Mouse (Mus musculus) lung, adult 2 months (tissue): ENCODE measurements around the gene Gm37240. TPM values are rescaled to one million over a fixed set of nuclear protein-coding genes. Genes with fewer than 3 reads are reported as not detected.

Experiments
- DNase-seq: peaks from one replicate; pipeline ENCODE4 v3.0.0; 2022
- H3K4me1 ChIP-seq: fragments of 200-500 bp; 2 replicates; pipeline ENCODE4 v1.6.1; 2011; ENCODE audit warnings: low read length; ENCODE audit not compliant: control insufficient read depth, insufficient read depth
- H3K4me3 ChIP-seq: fragments of 200-500 bp; replicated peaks from 2 replicates; pipeline ENCODE3; 2011; ENCODE audit warnings: low read depth, mild to moderate bottlenecking, control low read depth, low read length; ENCODE audit errors: extremely low read depth
- CTCF ChIP-seq: fragments of 200-500 bp; IDR thresholded peaks from 2 replicates; pipeline ENCODE4 v1.5.1; 2011; ENCODE audit warnings: mild to moderate bottlenecking, low read length, control low read depth; ENCODE audit not compliant: insufficient read depth
- POLR2A ChIP-seq: fragments of 200-500 bp; IDR thresholded peaks from 2 replicates; pipeline ENCODE4 v1.6.1; 2011; ENCODE audit warnings: low read depth, mild to moderate bottlenecking, control low read depth, low read length, borderline replicate concordance; ENCODE audit errors: extremely low read depth
- WGBS: fragments of 180-500 bp; shearing (Covaris S2); methylation state at CpG from one replicate; pipeline ENCODE4 v1.1.7; 2018; 5-methylcytosine and 5-hydroxymethylcytosine counted together
- polyA plus RNA-seq: library from polyadenylated mRNA; depleted of rRNA; stranded (reverse); fragments of >200 nt; gene quantifications from 2 replicates; pipeline ENCODE4 v1.2.3, GENCODE M21; 2012

Gm37240 gene
- polyA plus RNA-seq, 1 experiment = 16.9 TPM

GRCm38 (mm10) chr3:85813101-85814014 is 74.0 kb downstream of the Gm37240 start:
- Histone ChIP-seq H3K4me3 (no peak overlapping the region), H3K4me1 (peaks cover 4% of the 10 kb centered on the region; the same call in 1 of the 2 replicates)
- DNase-seq = no peak
- WGBS = 50% methylated on average over 4 of the region's 4 CpGs
- TF ChIP-seq CTCF (no peak), POLR2A (no peak)

DNA sequence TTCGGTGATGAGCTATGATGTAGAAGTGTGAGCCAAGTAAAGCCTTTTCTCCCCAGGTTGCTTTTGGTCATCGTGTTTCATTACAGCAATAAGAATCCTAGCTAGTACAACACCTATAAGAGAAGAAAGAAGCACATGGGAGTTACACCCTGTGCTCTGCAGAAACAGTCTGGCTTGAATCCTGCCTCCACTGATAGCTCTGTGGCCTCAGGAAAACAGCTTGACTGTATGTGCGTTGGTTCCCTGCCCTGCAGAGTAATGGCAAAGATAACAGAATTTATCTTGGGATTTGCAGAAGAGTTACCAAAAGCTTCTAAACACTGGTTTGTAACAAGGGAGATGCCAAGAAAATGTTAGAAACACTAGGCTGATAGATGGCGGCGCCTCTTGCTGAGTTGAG is 75.3 kb downstream of the Gm37240 start:
- Histone ChIP-seq H3K4me1 (peaks cover 4% of the 10 kb centered on the region; the same call in 1 of the 2 replicates), H3K4me3 (no peak overlapping the region)
- WGBS = 89% methylated on average over 5 of the region's 5 CpGs
- no peak for DNase-seq
- TF ChIP-seq POLR2A = no peak

DNA sequence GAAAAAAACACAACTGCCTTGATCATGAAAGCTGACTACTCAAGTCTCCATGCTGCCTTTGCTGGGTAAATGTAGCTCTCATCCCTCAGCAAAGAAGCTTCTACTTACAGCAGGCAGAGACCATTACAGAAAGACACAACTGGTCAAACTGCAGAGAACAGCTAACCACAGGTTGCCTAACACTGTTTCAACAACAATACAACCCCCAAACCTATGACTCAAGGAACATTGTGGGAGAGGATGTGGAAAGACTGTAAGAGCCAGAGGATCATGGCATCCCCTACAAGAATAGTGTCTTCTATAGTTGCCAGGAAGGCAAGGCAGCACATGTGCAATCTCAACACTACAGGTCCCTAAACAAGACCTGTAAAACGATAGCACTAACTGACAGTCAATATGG is 94.2 kb downstream of the Gm37240 start:
- 34% methylated on average over 1 of the region's 1 CpGs for WGBS
- TF ChIP-seq CTCF (no peak), POLR2A (no peak)
- DNase-seq = no peak
- H3K4me1 ChIP-seq = no peaks in the 10 kb centered on the region
- H3K4me3 ChIP-seq = no peak overlapping the region

DNA sequence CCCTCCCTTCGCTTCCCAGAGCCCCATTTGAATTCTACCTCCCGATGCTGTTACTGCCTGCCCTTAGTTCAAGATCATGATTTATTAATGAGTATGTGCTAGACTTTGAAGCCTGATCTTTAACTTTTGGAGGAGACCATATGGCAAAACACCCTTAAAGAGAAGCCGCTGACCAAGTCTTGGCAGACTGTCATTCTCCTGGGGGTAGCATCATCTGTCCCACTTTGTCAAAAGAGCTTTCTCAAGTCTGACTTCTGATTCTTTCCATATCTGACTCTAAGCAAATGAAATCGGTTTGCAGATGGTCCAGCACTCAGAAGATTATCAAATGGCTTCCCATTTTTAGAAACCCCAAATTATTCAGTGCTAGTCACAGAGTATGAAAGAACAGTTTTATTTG is 97.6 kb downstream of the Gm37240 start:
- Histone ChIP-seq H3K4me3 (no peak overlapping the region), H3K4me1 (no peaks in the 10 kb centered on the region)

DNA sequence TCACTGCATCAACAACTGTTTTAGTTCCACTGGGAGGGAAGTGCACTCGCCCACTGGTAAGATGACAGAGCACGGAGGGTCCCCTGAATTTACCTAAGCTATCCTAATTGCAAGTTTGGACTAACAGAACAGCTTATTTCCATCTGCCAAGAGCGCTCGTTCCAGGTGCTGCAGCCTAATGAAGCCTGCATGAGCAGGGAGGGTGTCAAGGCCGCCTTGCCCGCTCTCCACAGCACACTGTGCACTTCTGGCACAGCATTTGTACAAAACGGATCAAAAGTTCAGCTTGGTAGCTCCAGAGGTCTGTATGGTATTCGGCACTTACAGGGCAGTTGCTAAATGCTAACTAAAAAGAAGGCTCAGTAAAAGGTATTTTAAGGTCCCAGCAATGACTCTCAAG is 100.8 kb downstream of the Gm37240 start:
- no peak for DNase-seq
- no peak for TF ChIP-seq POLR2A
- Histone ChIP-seq H3K4me3 (no peak overlapping the region), H3K4me1 (no peaks in the 10 kb centered on the region)
- 74% methylated on average over 8 of the region's 8 CpGs for WGBS

More for the DNA sequence above, 97.6 kb downstream of the Gm37240 start:
- DNase-seq = no peak
- WGBS = 75% methylated on average over 4 of the region's 4 CpGs
- TF ChIP-seq CTCF = no peak
- TF ChIP-seq POLR2A = no peak

GRCm38 (mm10) chr3:85780906-85781305 is 106.4 kb downstream of the Gm37240 start:
- no peak for DNase-seq
- Histone ChIP-seq H3K4me3 (no peak overlapping the region), H3K4me1 (no peaks in the 10 kb centered on the region)
- WGBS = 79% methylated on average over 7 of the region's 7 CpGs
- TF ChIP-seq CTCF (no peak), POLR2A (no peak)

DNA sequence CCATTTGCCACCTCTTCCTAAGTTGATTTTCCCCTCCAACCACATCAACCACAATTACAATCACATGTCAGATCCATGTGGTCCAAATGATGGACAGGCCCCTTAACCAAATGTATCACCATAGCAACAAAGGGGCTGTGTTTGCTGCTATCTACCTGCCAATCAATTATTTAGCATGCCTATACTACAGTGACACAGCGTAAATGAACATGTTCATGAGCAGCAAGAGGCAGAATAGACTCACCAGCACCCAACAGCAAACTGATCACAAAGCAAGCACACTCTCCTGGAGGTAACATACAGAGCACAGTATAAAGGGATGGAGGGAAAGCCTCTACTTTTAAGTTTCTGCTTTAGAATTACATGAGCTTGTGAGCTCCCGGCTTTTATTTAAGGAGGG is 107.0 kb downstream of the Gm37240 start:
- 79% methylated on average over 2 of the region's 2 CpGs for WGBS
- no peak overlapping the region for H3K4me3 ChIP-seq
- TF ChIP-seq POLR2A = no peak
- TF ChIP-seq CTCF = no peak
- H3K4me1 ChIP-seq = no peaks in the 10 kb centered on the region
- no peak for DNase-seq

- TF ChIP-seq POLR2A = no peak
- TF ChIP-seq CTCF = no peak
- no peak overlapping the region for H3K4me3 ChIP-seq
- DNase-seq = no peak
- H3K4me1 ChIP-seq = no peaks in the 10 kb centered on the region; the same call in 1 of the 2 replicates
- WGBS = 38% methylated on average over 2 of the region's 2 CpGs
Observed at GRCm38 (mm10) chr3:85777841-85778240, 109.5 kb downstream of the Gm37240 start.

GRCm38 (mm10) chr3:85777356-85777755 is 110.0 kb downstream of the Gm37240 start:
- no peaks in the 10 kb centered on the region; the same call in 1 of the 2 replicates for H3K4me1 ChIP-seq
- no peak for TF ChIP-seq POLR2A
- no peak for TF ChIP-seq CTCF
- no peak overlapping the region for H3K4me3 ChIP-seq
- DNase-seq = no peak
- 75% methylated on average over 4 of the region's 4 CpGs for WGBS

- WGBS = 51% methylated on average over 10 of the region's 10 CpGs
- DNase-seq = no peak
- TF ChIP-seq POLR2A = no peak
- TF ChIP-seq CTCF = no peak
- H3K4me1 ChIP-seq = no peaks in the 10 kb centered on the region; the same call in 1 of the 2 replicates
- no peak overlapping the region for H3K4me3 ChIP-seq
Observed at GRCm38 (mm10) chr3:85776707-85777106, 110.6 kb downstream of the Gm37240 start.
